Mouse (Mus musculus): ENCODE results near the gene Tnks1bp1.
A peak's percentile ranks its signal among the peaks of the same experiment; 100 is the strongest.

The Tnks1bp1 gene

DNA sequence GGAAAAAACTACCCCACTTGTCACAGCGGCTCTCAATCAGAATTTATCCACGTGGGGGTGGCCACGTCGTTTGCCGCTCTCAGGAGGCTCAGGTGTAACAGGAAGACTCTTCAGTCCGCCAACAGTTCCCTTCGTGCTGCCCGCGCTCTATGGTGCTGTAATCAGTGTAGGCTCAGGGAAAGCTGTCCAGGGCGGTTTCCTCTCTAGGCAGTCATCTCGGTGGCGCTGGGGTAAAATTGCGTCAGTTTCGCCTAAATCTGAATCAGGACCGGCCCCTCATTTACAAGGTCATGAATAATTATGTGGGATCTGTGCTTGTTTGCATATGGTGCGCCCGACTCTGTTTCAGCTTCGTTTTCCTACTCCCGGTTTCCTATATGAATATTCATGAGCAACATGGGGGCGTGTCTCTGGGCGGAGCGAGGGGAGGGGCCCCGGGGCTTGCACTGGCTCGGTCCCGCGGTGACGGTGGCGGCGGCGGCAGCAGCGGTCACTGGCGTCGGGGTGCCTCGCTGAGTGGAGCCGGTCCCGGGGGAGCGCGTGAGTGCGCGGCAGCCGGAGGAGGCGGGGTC, at the start of gene Tnks1bp1:
Gene Tnks1bp1 (plus strand): TSS at position 427 of the 572 bp plus-strand sequence.
- DNase-seq (ENCODE audit: low read depth), result peak; percentile 91

DNA sequence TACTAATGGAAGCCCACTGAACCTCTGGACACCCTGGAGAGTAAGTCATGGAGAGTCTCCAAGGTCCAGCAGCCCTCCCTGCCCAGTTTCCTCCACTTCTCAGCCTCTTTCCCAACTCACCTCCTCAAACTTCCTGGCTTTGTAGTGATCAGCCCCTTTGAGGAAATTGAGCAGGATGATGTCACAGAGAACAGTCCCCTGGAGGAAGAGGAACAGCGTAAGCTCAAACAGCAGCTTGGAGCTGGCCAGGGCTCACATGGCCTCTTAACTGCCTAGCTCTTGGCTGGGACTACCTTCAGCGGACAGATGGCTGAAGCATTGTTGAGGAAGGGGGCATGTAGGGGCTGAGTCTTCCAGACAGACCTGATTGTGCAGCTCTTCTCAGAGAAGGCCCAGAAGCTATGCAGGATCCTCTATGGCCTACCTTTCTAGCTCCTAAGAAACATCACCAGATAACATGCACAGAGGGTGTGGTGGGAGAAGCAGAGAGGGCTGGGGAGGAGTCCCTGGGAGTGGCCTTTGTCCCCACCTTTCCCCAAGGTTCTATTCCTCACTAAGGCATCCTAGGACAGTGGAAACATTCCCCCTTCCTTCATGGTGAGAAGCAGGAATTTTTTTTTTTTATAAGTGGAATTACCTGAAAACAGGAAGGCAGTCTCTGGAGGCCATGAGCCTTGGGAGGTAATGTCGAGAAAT, 48.2 kb upstream of the Tnks1bp1 start:
- no peak for DNase-seq (ENCODE audit: low read depth)

DNA sequence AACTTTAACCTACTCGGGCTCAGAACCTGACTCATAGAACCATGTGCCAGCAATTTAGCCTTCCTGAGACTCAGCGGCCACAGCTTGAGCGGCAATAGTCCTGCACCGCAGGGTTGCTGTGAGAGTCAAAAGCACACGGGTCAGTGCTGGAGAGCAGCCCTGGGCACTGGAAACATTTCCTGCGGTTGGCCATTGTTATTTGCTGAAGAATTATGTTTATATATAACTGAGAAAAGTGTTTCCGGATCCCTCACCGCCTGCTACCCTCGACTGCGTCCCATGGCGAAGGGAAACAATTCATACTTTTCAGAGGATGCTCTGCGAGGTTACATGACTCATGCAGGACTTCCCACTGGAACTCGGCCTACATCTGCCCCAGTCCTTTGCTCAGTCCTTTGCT, 46.3 kb upstream of the Tnks1bp1 start:
- peak; percentile 79 for DNase-seq (ENCODE audit: low read depth)

DNA sequence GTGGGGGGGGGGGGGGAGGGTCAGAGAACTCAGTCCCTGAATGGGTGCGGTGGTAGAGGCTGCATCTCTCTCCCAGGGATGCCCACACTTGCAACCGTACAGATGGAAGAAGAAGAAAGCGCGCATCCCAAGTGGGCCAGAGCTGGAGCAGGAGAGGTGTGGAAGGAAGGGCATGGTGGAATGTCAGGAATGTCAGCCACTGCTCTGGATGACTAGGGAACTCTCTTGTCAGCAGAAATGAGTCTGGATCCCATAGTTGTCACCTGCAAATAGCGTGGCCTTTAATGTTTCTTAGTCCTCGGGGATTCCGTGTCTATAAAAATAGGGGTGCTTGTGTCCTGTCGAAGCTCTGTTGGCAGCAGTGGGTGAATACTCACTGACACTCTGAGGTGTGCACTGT, 45.2 kb upstream of the Tnks1bp1 start:
- DNase-seq (ENCODE audit: low read depth), result no peak

DNA sequence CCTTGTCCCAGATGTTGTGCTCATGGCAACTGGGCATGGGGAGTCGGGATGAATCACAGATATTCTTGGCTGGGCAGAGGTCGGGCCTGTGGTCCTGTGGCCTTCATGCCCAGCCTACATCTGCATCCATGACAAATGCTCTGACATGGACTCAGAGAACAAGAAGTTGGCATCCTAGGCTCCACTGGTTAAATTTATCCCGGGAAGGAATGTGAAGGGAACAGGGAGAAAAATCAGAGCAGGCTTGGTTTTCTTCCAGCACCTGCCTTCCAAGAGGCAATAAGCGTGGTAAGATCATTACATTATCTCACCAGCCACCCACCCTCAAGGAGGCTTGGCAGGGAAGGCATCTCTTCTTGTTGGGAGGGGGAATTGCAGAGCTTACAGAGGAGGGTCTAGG, 43.5 kb upstream of the Tnks1bp1 start:
- no peak for DNase-seq (ENCODE audit: low read depth)

DNA sequence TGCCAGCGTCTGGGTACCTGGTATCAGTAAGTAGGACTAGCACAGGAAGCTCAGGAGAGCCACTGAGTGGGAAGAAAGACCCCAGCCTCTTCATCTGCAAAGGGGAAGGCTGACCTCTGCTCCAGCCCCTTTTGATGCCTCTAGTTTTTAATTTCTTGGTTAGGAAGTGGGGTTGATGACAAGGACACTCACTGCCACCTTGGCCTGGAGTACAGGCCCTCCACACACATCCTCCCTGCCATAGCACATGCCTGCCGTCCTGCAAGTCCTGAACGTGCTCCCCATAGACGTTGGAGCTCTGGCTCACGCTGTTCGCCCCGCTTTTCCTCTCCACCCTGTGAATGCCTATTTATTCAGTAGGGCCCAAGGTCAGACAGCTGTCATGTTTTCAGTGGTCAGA, 41.2 kb upstream of the Tnks1bp1 start:
- no peak for DNase-seq (ENCODE audit: low read depth)

DNA sequence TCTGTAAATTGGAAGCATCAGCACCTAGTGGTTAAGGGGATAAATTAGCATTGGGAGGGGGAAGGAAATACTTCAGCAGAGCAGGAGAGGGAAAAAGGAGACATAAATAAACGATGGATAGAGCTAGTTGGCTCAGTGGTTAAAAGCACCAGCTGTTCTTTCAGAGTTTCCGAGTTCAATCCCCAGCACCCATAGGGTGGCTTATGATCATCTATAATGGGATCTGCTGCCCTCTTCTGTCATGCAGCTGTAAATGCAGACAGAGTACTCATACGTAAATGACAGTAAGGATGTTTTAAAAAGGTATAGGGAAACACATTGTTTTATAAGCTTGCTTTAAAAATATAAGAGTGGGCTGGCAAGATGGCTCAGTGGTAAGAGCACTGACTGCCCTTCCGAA, 40.1 kb upstream of the Tnks1bp1 start:
- no peak for DNase-seq (ENCODE audit: low read depth)

DNA sequence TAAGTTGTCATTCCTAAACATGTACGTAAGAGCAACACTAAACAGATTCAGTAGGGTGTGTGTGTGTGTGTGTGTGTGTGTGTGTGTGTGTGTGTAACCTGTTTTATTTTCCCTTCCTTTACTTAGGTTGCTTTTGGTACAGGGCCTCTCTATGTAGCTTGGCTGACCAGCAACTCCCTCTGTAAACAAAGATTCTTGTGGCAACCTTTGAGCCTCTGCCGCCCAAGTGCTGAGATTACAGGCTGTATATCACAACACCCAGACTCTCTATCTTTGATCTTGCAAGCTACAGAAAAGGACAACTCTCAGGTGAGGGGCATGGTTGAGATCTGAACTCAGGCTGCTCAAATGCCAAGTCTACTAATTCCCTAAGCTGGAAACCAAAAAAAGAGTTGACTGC, 38.6 kb upstream of the Tnks1bp1 start:
- DNase-seq (ENCODE audit: low read depth), result no peak

DNA sequence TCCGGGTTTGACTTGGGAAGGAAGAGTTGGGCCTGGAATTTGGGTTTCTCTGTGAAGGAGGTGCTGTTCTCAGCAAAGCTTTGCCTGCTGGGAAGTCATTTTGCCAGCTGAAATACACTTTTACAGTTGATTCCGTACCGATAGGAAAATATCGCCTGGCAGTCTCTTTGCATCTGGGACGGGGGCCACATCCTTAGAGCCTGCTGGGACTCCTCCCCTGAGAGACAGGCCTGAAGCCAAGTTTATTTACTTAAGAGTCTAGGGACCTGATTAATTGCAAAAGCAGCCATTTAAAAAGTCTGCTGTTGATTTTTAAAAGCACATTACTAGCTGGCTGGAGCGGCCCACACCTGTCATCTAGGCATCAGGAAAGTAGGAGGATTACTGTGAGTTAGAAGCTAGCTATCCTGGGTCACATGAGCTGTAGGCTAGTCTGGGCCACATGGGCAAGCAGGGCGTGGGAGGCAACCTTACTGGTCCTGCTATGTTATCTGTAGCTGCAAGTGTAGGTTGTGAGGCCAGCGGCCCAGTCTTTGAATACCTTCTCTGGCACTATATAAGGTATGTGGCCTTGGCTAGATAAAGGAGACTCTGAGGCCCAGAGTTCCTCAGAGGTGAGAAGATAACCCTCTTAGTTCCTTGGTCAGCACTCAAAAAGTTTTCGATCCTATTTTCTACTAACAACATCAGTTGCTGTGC, 35.8 kb upstream of the Tnks1bp1 start:
- peak; percentile 41 for DNase-seq (ENCODE audit: low read depth)

DNA sequence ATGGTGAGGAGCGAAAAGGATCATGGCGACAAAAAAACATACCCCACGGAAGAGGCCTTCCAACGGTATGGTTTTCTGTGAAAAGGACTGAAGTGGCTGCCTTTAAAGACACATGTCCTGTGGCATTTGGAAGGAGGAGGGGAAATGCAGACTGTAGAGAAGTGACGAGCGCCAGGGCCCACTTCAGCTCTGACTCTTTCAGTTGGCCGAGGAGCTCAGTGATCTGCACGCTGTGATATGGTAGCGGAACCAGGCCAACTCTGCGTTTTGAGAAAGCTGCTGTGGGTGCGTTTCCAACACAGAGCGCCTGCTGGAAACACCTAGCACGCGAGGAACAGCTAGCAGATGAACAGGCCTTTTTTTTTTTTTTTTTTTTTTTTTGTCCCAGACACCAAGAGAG, 35.1 kb upstream of the Tnks1bp1 start:
- DNase-seq (ENCODE audit: low read depth), result no peak

DNA sequence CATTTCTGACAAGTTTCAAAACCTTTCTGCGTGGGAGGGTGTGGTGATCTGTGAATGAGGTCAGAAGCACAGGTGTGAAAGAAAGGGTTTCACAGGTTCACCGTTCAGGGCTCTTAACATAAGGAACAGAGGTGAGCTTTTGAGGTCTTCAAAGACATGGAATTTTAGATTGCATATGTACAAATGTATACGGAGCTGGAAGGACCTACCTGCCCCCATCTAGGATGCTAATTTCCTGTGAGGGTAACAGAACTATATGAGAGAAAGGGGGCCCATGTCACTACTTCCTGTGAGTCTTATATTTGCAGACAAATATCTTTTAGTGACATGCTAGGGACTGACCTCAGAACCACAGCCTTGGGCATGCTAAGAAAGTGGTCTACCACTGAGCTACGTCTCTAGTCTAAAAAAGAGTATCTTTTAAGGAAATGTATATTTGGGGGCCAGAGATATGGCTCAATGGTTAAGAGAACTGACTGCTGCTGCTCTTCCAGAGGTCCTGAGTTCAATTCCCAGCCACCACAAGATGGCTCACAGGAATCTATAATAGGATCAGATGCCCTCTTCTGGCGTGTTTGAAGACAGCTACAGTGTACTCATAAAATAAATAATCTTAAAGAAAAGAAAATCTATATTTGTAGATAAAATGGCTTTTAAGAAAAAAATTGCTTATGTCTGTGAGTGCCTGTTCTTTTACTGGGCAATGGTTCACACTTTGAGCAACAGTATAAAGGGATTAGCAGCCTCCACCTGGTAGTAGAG, 33.8 kb upstream of the Tnks1bp1 start:
- no peak for DNase-seq (ENCODE audit: low read depth)

DNA sequence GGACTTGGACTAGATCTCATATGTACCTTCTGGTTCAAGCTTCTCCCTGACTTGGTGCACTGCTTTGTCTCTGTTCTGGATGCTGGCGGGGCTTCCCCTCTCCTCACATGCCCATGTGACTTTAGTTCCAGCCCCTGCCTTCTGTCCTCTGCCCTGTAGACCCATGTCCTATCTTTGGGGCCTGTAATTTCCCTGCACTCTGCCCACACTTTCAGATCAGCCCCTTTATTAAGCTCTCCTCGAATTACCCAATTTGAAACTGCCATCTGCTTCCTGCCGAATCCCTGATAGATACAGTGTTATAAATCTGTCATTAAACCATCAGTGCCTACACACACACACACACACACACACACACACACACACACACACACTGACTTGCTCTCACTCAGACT, 33.2 kb upstream of the Tnks1bp1 start:
- no peak for DNase-seq (ENCODE audit: low read depth)

DNA sequence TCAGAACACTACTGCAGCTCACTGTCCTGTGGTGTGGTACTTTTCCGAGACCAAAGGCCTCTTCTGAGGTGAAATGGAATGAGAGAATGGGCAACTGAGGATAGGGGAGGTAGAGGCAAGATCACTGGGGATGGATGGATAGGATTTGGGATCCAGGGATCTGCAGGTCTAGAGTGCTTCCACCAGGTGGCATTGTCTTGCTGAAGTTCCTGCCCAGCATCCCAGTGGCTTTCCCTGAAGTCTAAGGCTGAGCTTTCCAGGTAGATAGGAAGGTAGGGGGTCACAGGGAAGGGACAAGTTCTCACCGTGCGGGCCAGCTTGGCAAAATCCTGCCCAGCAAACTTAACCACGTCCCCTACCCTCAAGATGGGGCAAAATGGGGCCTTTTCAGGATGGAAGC, 25.8 kb upstream of the Tnks1bp1 start:
- no peak for DNase-seq (ENCODE audit: low read depth)

DNA sequence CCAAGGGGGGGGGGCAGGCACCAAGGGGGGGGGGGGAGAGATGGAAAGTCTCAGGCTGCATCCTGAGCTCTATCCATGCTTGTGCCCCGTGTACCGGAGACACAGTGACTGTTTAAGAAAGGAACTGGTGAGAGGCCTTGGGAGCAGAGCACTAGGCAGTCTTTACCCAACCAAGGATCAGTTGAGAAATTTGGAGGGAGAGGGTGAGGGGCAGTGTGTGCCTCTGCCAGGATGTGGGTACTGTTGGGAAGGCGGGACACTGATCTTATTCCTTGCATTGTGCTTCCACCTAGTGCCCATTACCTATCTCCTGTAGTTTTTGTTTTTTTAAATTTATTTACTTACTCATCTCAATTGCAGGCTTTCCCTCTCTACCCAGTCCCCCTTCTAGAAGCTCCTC, 21.6 kb upstream of the Tnks1bp1 start:
- DNase-seq (ENCODE audit: low read depth), result no peak

DNA sequence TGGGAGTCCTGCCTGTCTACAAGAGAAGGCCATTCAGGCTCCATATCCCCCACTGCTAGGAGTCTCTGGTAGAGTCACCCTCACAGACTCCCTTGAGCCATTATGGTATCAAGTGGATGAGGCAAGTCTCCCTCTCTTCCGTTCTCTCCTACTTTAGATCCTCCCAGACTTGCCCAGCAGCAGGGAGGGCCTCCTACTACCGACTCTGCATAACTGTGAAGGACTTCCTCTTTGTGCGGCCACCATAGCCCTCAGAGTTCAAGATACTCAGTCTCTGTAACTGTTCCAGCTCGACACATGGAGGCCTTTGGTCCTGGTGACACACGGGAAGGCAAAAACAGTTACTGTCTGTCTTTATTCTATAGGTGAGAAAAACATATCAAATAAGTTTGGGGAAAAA, 20.5 kb upstream of the Tnks1bp1 start:
- no peak for DNase-seq (ENCODE audit: low read depth)

DNA sequence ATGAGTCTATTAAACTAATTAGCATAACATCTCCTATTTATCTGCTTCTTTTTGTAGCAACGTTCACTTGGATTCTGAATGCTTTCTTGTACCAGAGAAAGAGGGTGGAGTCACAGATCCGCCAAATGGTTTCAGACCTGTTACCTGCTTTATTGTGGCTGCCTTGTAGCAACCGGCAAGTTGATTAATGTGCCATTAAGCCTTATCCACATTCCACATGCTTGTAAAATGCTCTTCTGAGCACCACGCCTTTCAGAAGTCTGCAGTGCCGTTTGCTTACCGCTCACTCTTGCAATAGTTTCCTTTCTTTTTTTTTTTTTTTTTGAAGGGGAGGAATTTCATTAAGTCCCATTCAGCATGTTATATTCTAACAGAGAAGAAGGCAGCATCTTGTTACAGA, 17.9 kb upstream of the Tnks1bp1 start:
- DNase-seq (ENCODE audit: low read depth), result no peak

DNA sequence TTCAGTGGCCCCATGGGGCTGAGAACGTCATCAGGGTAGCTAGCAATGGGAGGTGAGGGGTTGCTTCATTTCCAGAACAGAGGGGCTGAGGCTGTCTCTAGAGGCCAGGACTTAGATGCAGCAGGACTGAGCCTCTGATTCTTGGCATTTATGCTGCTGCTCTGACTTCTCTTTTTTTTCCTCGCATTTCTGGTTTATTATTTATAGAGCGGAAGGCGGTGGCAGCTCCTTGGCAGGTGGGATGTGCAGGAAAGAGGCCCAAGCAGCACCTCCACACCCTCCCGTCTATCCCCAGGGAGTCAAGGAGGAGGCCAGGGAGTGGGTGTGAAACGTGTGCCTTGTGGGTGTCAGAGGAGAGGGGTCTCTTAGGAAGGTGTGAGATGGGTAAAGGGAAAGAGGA, 16.8 kb upstream of the Tnks1bp1 start:
- no peak for DNase-seq (ENCODE audit: low read depth)

DNA sequence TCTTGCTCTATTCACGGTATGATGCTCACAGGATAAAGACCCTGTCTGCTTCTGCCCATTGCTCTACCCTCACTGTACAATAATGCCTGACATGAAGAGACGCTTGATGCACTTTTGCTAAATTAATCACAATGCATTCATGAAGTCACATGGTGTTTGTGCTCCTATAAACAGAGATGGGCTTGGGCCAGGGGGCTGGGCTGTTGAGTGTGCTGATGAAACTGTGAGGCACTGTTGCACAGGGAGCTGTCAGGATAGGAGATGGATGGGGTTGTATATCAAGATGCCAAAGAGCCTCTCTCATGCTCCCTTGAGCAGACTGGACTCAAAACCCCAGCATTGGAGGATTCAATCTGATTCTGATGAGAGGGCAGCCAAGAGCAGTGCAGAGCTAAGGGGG, 14.7 kb upstream of the Tnks1bp1 start:
- no peak for DNase-seq (ENCODE audit: low read depth)

DNA sequence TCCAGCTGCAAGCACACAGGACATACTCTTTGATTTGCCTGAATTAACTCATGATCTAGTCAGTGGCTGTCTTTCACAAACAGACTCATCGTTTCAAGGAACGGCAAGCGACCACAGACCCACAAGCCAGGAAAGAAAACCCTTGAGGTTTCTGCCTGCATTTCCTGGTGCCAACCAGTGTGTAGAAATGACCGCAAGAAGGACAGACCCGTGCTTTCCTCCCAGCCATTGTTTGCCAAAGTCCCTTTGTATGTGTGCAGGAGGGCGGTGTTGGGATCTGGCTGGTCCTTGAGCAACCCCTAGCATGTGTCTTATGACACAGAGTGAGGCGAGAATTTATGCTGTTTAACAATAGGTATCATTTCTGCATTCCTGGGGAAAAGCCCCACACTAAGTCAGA, 13.7 kb upstream of the Tnks1bp1 start:
- no peak for DNase-seq (ENCODE audit: low read depth)

DNA sequence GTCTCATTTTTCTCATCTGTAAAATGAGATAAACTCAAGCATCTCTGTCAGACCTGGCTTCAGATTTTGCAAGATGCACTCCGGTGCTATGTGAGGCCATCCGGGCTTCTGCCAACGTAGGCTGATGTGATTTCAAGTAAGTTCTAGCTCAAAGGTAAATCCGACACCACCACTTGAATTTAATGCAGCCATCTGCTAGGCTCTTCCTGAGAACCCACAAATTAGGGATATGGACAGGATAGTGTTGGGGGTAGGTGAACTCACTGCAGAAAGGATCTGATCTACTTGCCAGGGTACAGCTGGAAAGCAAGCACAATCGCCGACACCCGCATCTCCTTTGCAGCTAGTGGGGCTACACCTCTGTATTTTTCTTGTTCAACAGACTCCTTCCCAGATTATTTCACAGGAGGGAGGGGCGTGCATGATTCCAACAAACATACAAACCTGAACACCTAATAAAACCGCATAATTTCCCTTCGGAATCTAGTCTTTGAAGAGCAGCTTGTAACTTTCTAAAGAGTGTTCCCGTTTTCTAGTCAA, 11.2 kb upstream of the Tnks1bp1 start:
- DNase-seq (ENCODE audit: low read depth), result no peak

DNA sequence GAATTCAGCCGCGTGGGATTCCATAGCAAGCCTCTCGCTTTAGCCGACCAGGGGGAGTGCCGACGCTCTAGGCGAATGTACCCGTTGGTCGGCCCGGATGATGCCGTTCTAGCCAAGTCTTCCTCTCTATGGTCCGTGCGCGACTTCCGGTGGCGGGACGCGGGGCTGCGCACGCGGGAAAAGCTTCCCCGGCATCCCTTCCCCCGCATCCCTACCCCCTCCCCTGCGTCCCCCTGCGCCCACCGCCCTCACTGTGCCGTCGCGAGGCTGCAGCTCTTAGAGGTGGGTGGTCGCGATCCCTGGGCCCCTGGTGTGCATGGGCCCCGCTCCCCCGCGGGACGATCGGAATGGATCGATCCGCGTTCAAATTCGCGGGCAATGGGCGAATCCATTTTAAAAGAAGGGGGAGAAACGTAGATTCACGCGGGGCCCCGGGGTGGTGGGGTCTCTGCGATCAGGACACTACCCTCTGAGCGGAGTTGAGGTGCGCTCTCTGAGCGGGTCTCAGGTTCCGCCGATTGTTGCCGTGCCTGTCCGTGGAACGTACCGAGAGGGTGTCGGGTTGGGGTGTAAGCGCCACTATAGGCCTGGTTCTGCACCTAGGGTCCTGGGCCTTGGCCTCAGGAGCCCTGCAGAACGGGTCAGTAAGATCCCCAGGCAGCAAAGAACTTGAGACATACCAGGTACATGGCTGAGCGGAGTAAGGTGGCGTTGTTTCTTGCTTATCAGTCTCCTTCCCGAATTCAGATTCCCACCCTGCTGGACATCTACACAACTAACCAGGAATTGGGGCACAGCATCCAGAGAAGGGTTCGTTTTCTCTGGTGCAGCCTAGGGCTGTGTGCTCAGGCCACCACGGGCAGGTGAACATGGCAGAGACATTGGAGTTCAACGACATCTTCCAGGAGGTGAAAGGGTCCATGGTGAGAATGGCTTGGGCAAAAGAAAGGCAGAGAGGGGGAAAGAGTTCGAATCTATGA, 10.5 kb upstream of the Tnks1bp1 start, which contains the start of the genes Ssrp1 and P2rx3:
Gene Ssrp1 (plus strand): TSS at position 188 of the 980 bp plus-strand sequence.
Gene P2rx3 (minus strand): TSS at position 416 of the 980 bp plus-strand sequence.
- DNase-seq (ENCODE audit: low read depth), result peak; percentile 65
